Comparison of ENCODE assay signal across 8 mouse cellular contexts in genomic region chr2:114654365-114655239, GRCm38 (mm10). TPM values are rescaled to one million over a fixed set of nuclear protein-coding genes. Genes with fewer than 3 reads are reported as not detected.
DNase-seq lines count a peak whose midpoint lies in the region; ATAC-seq and TF ChIP-seq lines count a peak whose summit lies in the region.

TSS of gene Dph6 (minus strand) at chr2:114654964.

- intact Hi-C loops in heart, postnatal 36 days (cut with DNase I), result loop anchor here (10.0 kb wide), 2 partner anchors 930 to 1420 kb away; partner anchors contain the start of gene BC052040

- peak; percentile 53 for DNase-seq in G1E (ENCODE audit: low spot score)
- DNase-seq in cerebellum, adult 18-20 months, result peak; percentile 81 to 91
- DNase-seq in heart, postnatal 36 days, result peak; percentile 87 to 93
- peak; percentile 77 to 83 for DNase-seq in layer of hippocampus, adult 2 months (ENCODE audit: low spot score in 2 of 2)
- DNase-seq in lung, embryonic 14.5 days, result peak; percentile 93
- peak; percentile 73 for DNase-seq in thymus, adult 2 months

- H3K4me1 ChIP-seq in G1E (ENCODE audit: insufficient read depth, low read depth, low read length), result peaks cover 11% of the 10 kb centered on the region
- peaks cover 9% of the 10 kb centered on the region; the same call in 1 of the 2 replicates for H3K4me1 ChIP-seq in forebrain, embryonic 16.5 days (replicated peaks; ENCODE audit: control insufficient read depth, insufficient read depth, low read length)
- H3K4me1 ChIP-seq in lung, embryonic 14.5 days (ENCODE audit: insufficient read depth), result no peaks in the 10 kb centered on the region
- no peaks in the 10 kb centered on the region for H3K4me1 ChIP-seq in olfactory bulb, adult 2 months (ENCODE audit: control insufficient read depth, insufficient read depth, low read length)
- no peaks in the 10 kb centered on the region for H3K4me1 ChIP-seq in thymus, adult 2 months (replicated peaks; ENCODE audit: control insufficient read depth, insufficient read depth, low read length)

- H3K4me2 ChIP-seq in forebrain, embryonic 16.5 days (ENCODE audit: low read length), result peak within 1 kb of the TSS; percentile 76
- peak within 1 kb of the TSS; percentile 74 for H3K4me2 ChIP-seq in lung, embryonic 14.5 days

- peak; percentile 81 for ATAC-seq in G1E (ENCODE audit: extremely low read depth, insufficient number of reproducible peaks, low FRiP score, poor library complexity, severe bottlenecking)
- peak; percentile 97 for ATAC-seq in forebrain, embryonic 16.5 days
- ATAC-seq in lung, embryonic 14.5 days (ENCODE audit: insufficient read depth), result peak; percentile 99

- peak within 1 kb of the TSS; percentile 74 for H3K9ac ChIP-seq in forebrain, embryonic 16.5 days (replicated peaks; ENCODE audit: low read depth, low read length)
- peak within 1 kb of the TSS; percentile 76 for H3K9ac ChIP-seq in lung, embryonic 14.5 days

- WGBS in forebrain, embryonic 16.5 days, result under 1% methylated on average over 45 of the region's 45 CpGs
- under 1% methylated on average over 45 of the region's 45 CpGs for WGBS in lung, embryonic 14.5 days
- WGBS in olfactory bulb, adult 2 months, result under 1% methylated on average over 45 of the region's 45 CpGs
- WGBS in thymus, adult 2 months, result under 1% methylated on average over 45 of the region's 45 CpGs

- peak; percentile 80 for TF ChIP-seq POLR2A in olfactory bulb, adult 2 months (IDR thresholded peaks at IDR 0.05; ENCODE audit: insufficient read depth, low read depth, low read length)
- TF ChIP-seq POLR2A in thymus, adult 2 months (IDR thresholded peaks at IDR 0.05; ENCODE audit: control insufficient read depth, extremely low read depth, insufficient read depth, low read length, poor library complexity), result 0 out of 2 replicates have a peak, but pooled peaks have one; percentile 32

- peak within 1 kb of the TSS; percentile 80 for H3K27ac ChIP-seq in forebrain, embryonic 16.5 days (ENCODE audit: low read length)
- H3K27ac ChIP-seq in layer of hippocampus, adult 2 months, result peak within 1 kb of the TSS; percentile 99
- H3K27ac ChIP-seq in lung, embryonic 14.5 days (ENCODE audit: low read depth), result peak within 1 kb of the TSS; percentile 94
- peak within 1 kb of the TSS; percentile 83 for H3K27ac ChIP-seq in olfactory bulb, adult 2 months (ENCODE audit: insufficient read depth, low read depth, low read length)
- H3K27ac ChIP-seq in thymus, adult 2 months (ENCODE audit: control insufficient read depth, insufficient read depth, low read length), result peak within 1 kb of the TSS; percentile 6; the same call in 1 of the 2 replicates

- peak within 1 kb of the TSS; percentile 81 for H3K4me3 ChIP-seq in G1E (ENCODE audit: low read depth, low read length)
- H3K4me3 ChIP-seq in forebrain, embryonic 16.5 days (replicated peaks; ENCODE audit: low read length), result peak within 1 kb of the TSS; percentile 70
- peak within 1 kb of the TSS; percentile 72 for H3K4me3 ChIP-seq in layer of hippocampus, adult 2 months
- peak within 1 kb of the TSS; percentile 55 for H3K4me3 ChIP-seq in lung, embryonic 14.5 days (ENCODE audit: low read depth, low read length)
- H3K4me3 ChIP-seq in olfactory bulb, adult 2 months (ENCODE audit: insufficient read depth, low read depth, low read length), result peak within 1 kb of the TSS; percentile 70
- H3K4me3 ChIP-seq in thymus, adult 2 months (ENCODE audit: control insufficient read depth, insufficient read depth, low read length), result peak within 1 kb of the TSS; percentile 87

- TF ChIP-seq CTCF in G1E (IDR thresholded peaks at IDR 0.05; ENCODE audit: low read depth, low read length), result no peak
- TF ChIP-seq CTCF in layer of hippocampus, adult 2 months (conservative IDR thresholded peaks at IDR 0.05), result peak; percentile 49
- TF ChIP-seq CTCF in lung, embryonic 14.5 days (IDR thresholded peaks at IDR 0.05; ENCODE audit: low read depth), result no peak
- no peak for TF ChIP-seq CTCF in olfactory bulb, adult 2 months (IDR thresholded peaks at IDR 0.05; ENCODE audit: insufficient read depth, low read depth, low read length)
- no peak for TF ChIP-seq CTCF in thymus, adult 2 months (IDR thresholded peaks at IDR 0.05; ENCODE audit: borderline replicate concordance, control insufficient read depth, extremely low read depth, insufficient read depth, low read length, poor library complexity)

- H3K27me3 ChIP-seq in G1E (ENCODE audit: insufficient read depth, low read length), result no peaks in the 10 kb centered on the region
- no peaks in the 10 kb centered on the region for H3K27me3 ChIP-seq in forebrain, embryonic 16.5 days (replicated peaks; ENCODE audit: control insufficient read depth, insufficient read depth, low read length)
- H3K27me3 ChIP-seq in lung, embryonic 14.5 days (ENCODE audit: insufficient read depth, low read length), result no peaks in the 10 kb centered on the region
- H3K27me3 ChIP-seq in thymus, adult 2 months (ENCODE audit: control insufficient read depth, insufficient read depth, low read length), result no peaks in the 10 kb centered on the region

- no peaks in the 10 kb centered on the region for H3K9me3 ChIP-seq in G1E (replicated peaks)
- no peaks in the 10 kb centered on the region for H3K9me3 ChIP-seq in forebrain, embryonic 16.5 days (ENCODE audit: control insufficient read depth, low read length)
- H3K9me3 ChIP-seq in lung, embryonic 14.5 days (ENCODE audit: low read depth, low read length), result no peaks in the 10 kb centered on the region

- peaks cover 2% of the 10 kb centered on the region for H3K36me3 ChIP-seq in G1E (replicated peaks)
- H3K36me3 ChIP-seq in forebrain, embryonic 16.5 days (ENCODE audit: control insufficient read depth, insufficient read depth), result no peaks in the 10 kb centered on the region
- H3K36me3 ChIP-seq in lung, embryonic 14.5 days (ENCODE audit: insufficient read depth), result no peaks in the 10 kb centered on the region
- H3K36me3 ChIP-seq in thymus, adult 2 months (ENCODE audit: control insufficient read depth, insufficient read depth, low read length), result no peaks in the 10 kb centered on the region

RNA-seq across cellular contexts. Expression of gene Dph6, which starts in this region (rescaled TPM):
- total RNA-seq in G1E (2014; fragmentation: Nextera tagmentation) (82.7 and 122 TPM in 2 replicates), G1E (2017) (15.5 and 18.7 TPM in 2 replicates)
- 3.5 and 4.0 TPM in 2 replicates for polyA plus RNA-seq in G1E (2012)
- 18.7 and 20.2 TPM in 2 replicates for polyA plus RNA-seq in forebrain, embryonic 16.5 days (2015; fragmentation: Nextera tagmentation; extraction: Ambion mirVana)
- total RNA-seq in heart, postnatal 36 days (2021), result 1 to 10 TPM; 6.1 to 8.3 TPM
- 10 to 100 TPM; 12.4 to 14.3 TPM for total RNA-seq in layer of hippocampus, adult 2 months (2021)
- 29.4 TPM in 2 replicates for polyA plus RNA-seq in lung, embryonic 14.5 days (2014; fragmentation: Nextera tagmentation; extraction: Ambion mirVana)
- polyA plus RNA-seq in olfactory bulb, adult 2 months (2012; ENCODE audit: insufficient read depth, insufficient read length, low replicate concordance, missing spikeins), result not detected in 2 replicates
- polyA plus RNA-seq in thymus, adult 2 months (2012; rRNA removed), result 14.1 and 15.9 TPM in 2 replicates

Comparison
In these comparisons a context has a peak if more than half of its experiments do, and no peak if none do; other contexts are left out.
1. Peak in every context shown above with its lines: DNase-seq, ATAC-seq, H3K4me3 ChIP-seq and H3K27ac ChIP-seq.
2. H3K27ac ChIP-seq: peak in every context shown above with its lines; median percentile 99 in layer of hippocampus, adult 2 months; 94 in lung, embryonic 14.5 days; 83 in olfactory bulb, adult 2 months; 80 in forebrain, embryonic 16.5 days; 6 in thymus, adult 2 months.